8 mouse cellular contexts compared by ENCODE assay signal in the genomic region with DNA sequence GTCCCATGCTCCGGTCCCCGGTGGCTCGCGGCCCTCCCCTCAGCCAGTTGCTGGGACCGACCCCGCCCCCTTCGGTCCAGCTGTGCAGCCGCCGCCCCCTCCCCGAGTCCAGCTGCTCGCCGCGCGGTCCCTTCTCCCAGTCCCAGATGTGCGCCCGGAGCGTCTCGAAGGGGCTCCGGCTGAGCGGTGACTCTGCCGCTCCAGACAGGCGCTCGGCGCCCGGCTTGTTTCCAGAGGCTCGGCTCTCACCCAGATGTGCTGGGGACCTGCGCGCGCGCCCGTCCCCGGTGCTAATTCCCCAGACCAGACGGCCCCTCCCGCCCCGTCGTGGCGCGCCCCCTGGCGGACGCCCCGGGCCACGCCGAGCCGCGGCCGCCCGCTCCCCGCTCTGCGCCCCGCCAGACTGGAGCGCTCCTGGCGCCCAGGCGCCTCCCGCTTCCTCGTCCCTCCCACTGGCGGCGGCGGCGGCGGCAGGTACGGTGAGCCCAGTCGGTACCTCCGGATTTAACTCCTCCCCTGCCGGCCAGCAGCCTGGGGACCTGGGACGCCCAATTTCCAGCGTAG. TPM values are rescaled to one million over a fixed set of nuclear protein-coding genes. Genes with fewer than 3 reads are reported as not detected.
DNase-seq lines count a peak whose midpoint lies in the region; ATAC-seq and TF ChIP-seq lines count a peak whose summit lies in the region.

A gene (minus strand): TSS at position 273 of the 564 bp plus-strand sequence.

- H3K36me3 ChIP-seq in forebrain, postnatal 0 days (ENCODE audit: insufficient read depth) = no peaks in the 10 kb centered on the region
- H3K36me3 ChIP-seq in hindbrain, embryonic 12.5 days = no peaks in the 10 kb centered on the region
- no peaks in the 10 kb centered on the region for H3K36me3 ChIP-seq in megakaryocyte, embryonic 14.5 days (replicated peaks; ENCODE audit: low read length)
- no peaks in the 10 kb centered on the region for H3K36me3 ChIP-seq in small intestine, adult 2 months (ENCODE audit: control insufficient read depth, insufficient read depth, low read length)

- 1% methylated on average over 62 of the region's 66 CpGs for WGBS in forebrain, postnatal 0 days
- WGBS in hindbrain, embryonic 12.5 days = 0% methylated on average over 50 of the region's 66 CpGs
- WGBS in small intestine, adult 2 months = 2% methylated on average over 59 of the region's 66 CpGs

- no peak for TF ChIP-seq POLR2A in small intestine, adult 2 months (IDR thresholded peaks at IDR 0.05; ENCODE audit: low read depth, low read length)

- peak within 1 kb of the TSS; percentile 91 for H3K4me2 ChIP-seq in forebrain, postnatal 0 days (ENCODE audit: low read depth)
- peak within 1 kb of the TSS; percentile 89 for H3K4me2 ChIP-seq in hindbrain, embryonic 12.5 days (replicated peaks)

- peak; percentile 78 for DNase-seq in Muller cell, postnatal 12 days (ENCODE audit: inconsistent ontology term)
- peak; percentile 87 for DNase-seq in cerebellum, adult 11 months
- DNase-seq in forebrain, postnatal 0 days = peak; percentile 62
- DNase-seq in left cerebral cortex, postnatal 10 days (ENCODE audit: extremely low spot score in 1 of 2, low spot score in 2 of 2) = peak in 1 of 2 experiments; percentile 76

- H3K4me1 ChIP-seq in forebrain, postnatal 0 days (ENCODE audit: insufficient read depth) = peaks cover 5% of the 10 kb centered on the region; the same call in 1 of the 2 replicates
- H3K4me1 ChIP-seq in hindbrain, embryonic 12.5 days = peaks cover 41% of the 10 kb centered on the region
- peaks cover 33% of the 10 kb centered on the region for H3K4me1 ChIP-seq in megakaryocyte, embryonic 14.5 days
- peaks cover 8% of the 10 kb centered on the region; the same call in 1 of the 2 replicates for H3K4me1 ChIP-seq in small intestine, adult 2 months (ENCODE audit: control insufficient read depth, insufficient read depth, insufficient read length, low read length)

- H3K9me3 ChIP-seq in forebrain, postnatal 0 days (ENCODE audit: low read length) = no peaks in the 10 kb centered on the region
- H3K9me3 ChIP-seq in hindbrain, embryonic 12.5 days (replicated peaks) = no peaks in the 10 kb centered on the region
- no peaks in the 10 kb centered on the region for H3K9me3 ChIP-seq in megakaryocyte, embryonic 14.5 days

- peak within 1 kb of the TSS; percentile 45 for H3K27ac ChIP-seq in forebrain, postnatal 0 days (ENCODE audit: low read depth, low read length)
- H3K27ac ChIP-seq in hindbrain, embryonic 12.5 days = no peak within 1 kb of the TSS
- H3K27ac ChIP-seq in small intestine, adult 2 months (ENCODE audit: insufficient read depth, low read depth, low read length) = no peak within 1 kb of the TSS

- TF ChIP-seq CTCF in forebrain, postnatal 0 days (IDR thresholded peaks at IDR 0.05; ENCODE audit: low read depth) = peak; percentile 41
- TF ChIP-seq CTCF in small intestine, adult 2 months (IDR thresholded peaks at IDR 0.05; ENCODE audit: extremely low read depth, insufficient read length, insufficient replicate concordance, low read depth, low read length) = peak; percentile 45; the same call in 1 of the 2 replicates

- H3K27me3 ChIP-seq in forebrain, postnatal 0 days (ENCODE audit: insufficient read depth, low read length) = peaks cover 20% of the 10 kb centered on the region
- peaks cover 71% of the 10 kb centered on the region for H3K27me3 ChIP-seq in hindbrain, embryonic 12.5 days
- H3K27me3 ChIP-seq in megakaryocyte, embryonic 14.5 days (replicated peaks) = peaks cover 92% of the 10 kb centered on the region
- H3K27me3 ChIP-seq in small intestine, adult 2 months (ENCODE audit: control insufficient read depth, insufficient read depth, low read length) = peaks cover 26% of the 10 kb centered on the region

- H3K4me3 ChIP-seq in forebrain, postnatal 0 days (ENCODE audit: low read depth, low read length) = peak within 1 kb of the TSS; percentile 49
- peak within 1 kb of the TSS; percentile 52 for H3K4me3 ChIP-seq in hindbrain, embryonic 12.5 days
- peak within 1 kb of the TSS; percentile 90 for H3K4me3 ChIP-seq in megakaryocyte, embryonic 14.5 days (replicated peaks)
- peak within 1 kb of the TSS; percentile 64 for H3K4me3 ChIP-seq in small intestine, adult 2 months (ENCODE audit: low read depth, low read length)

- H3K9ac ChIP-seq in forebrain, postnatal 0 days = peak within 1 kb of the TSS; percentile 62
- peak within 1 kb of the TSS; percentile 52 for H3K9ac ChIP-seq in hindbrain, embryonic 12.5 days

- peak; percentile 53 for ATAC-seq in forebrain, postnatal 0 days
- peak; percentile 37 for ATAC-seq in hindbrain, embryonic 12.5 days (ENCODE audit: low FRiP score)
- no peak for ATAC-seq in erythroid progenitor cell, adult 5-6 weeks (replicated peaks; ENCODE audit: low FRiP score, poor library complexity, severe bottlenecking)

- intact Hi-C loops in left cerebral cortex, postnatal 10 days (cut with DNase I) = no loop called here

RNA-seq across cellular contexts. Expression of the gene that starts here (rescaled TPM):
- total RNA-seq in forebrain, postnatal 0 days (2014; rRNA removed) = 35.7 and 45.8 TPM in 2 replicates
- 9.5 and 12.9 TPM in 2 replicates for polyA plus RNA-seq in forebrain, postnatal 0 days (2015; fragmentation: Nextera tagmentation; extraction: Ambion mirVana)
- 0.75 and 0.81 TPM in 2 replicates for polyA plus RNA-seq in hindbrain, embryonic 12.5 days (2016; fragmentation: Nextera tagmentation; extraction: Ambion mirVana)
- total RNA-seq in left cerebral cortex, postnatal 10 days (2021) = 10 to 100 TPM; 35.6 to 41.7 TPM
- 0.04 TPM in 1 of 2 replicates, not detected in the other for polyA plus RNA-seq in megakaryocyte, embryonic 14.5 days (2012; ENCODE audit: insufficient read depth, low replicate concordance)
- 0.23 and 0.61 TPM in 2 replicates for polyA plus RNA-seq in small intestine, adult 2 months (2012; rRNA removed)
- total RNA-seq in erythroid progenitor cell, adult 5-6 weeks (2015; ENCODE audit: low replicate concordance) = not detected in 2 replicates
- not detected in 2 replicates for total RNA-seq in erythroid progenitor cell, adult 5-6 weeks (2017; ENCODE audit: low replicate concordance)

Comparison
In these comparisons a context has a peak if more than half of its experiments do, and no peak if none do; other contexts are left out.
1. RNA of the gene that starts here (total RNA-seq): 35.6 to 41.7 TPM in left cerebral cortex, postnatal 10 days and 35.7 to 45.8 TPM in forebrain, postnatal 0 days; not detected in erythroid progenitor cell, adult 5-6 weeks; every median in the first group is over 10 times any median in the second.
2. Peak in ATAC-seq, H3K4me3 ChIP-seq, H3K9ac ChIP-seq and H3K4me2 ChIP-seq in hindbrain, embryonic 12.5 days; RNA of the gene not detected or under 1 TPM.
3. Peak in every context shown above with its lines, with median percentiles within 50 percentile points of each other: H3K4me3 ChIP-seq.